Mouse (Mus musculus) myocyte (in vitro differentiated cells): Measurements from ENCODE around the gene Asf1b.

Source experiments
- POLR2A ChIP-seq: IDR thresholded peaks from one replicate; pipeline ENCODE4 v1.6.1; 2011; ENCODE audit warnings: low read depth, mild to moderate bottlenecking, control low read depth, moderate library complexity; ENCODE audit not compliant: insufficient read length
- POLR2AphosphoS2 ChIP-seq: IDR thresholded peaks from one replicate; pipeline ENCODE4 v1.6.1; 2011; ENCODE audit warnings: low read depth, control low read depth; ENCODE audit not compliant: insufficient read length
- SRF ChIP-seq: IDR thresholded peaks from one replicate; pipeline ENCODE4 v1.6.1; 2011; ENCODE audit warnings: low read depth; ENCODE audit not compliant: control insufficient read depth, insufficient read length

DNA sequence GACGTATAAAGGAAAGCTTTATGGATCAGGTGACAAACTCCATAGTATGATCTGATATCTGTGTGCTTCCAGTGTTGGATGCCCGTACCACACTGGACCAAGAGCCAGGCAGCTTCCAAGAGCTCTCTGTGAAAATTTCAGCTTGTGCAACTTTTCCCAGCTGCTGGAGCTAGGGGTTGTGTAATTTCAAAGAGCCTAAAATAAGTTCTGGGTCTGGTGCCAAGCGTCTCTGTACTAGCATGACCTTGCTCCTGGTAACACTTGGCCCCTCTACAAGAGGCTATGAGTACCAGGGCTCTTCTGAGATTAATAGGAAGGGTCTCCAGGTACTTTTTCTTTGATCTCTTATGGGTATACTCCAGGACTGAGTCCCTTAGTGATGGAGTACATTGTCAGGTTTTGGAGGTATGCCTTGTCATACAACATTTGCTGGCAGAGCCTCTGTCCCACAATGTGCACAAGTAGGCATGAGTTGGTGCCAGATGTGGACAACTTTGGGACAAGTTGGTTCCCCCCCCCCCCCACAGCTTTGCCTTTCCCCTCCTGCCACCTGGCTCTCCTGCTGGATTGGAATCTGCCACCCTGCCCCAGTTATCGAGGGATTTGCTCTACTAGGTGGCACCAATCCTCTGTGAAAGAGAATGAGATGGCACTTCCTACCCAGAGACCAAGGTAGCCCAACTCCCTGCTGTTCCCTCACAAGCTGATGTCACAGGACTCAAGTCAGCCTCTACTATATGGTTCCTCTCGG is 8.9 kb downstream of the Asf1b start:
- TF ChIP-seq POLR2AphosphoS2, result no peak
- TF ChIP-seq SRF, result no peak
- TF ChIP-seq POLR2A, result no peak
